Mouse (Mus musculus) ES-Bruce4 (cell line): ENCODE measurements around the gene Me1.

Experiments used
- CTCF ChIP-seq: IDR thresholded peaks from one replicate; pipeline ENCODE4 v1.8.1; 2011; ENCODE audit warnings: low read depth, low read length
- POLR2A ChIP-seq: IDR thresholded peaks from one replicate; pipeline ENCODE4 v1.8.1; 2011; ENCODE audit warnings: low read length; ENCODE audit not compliant: insufficient read depth

DNA sequence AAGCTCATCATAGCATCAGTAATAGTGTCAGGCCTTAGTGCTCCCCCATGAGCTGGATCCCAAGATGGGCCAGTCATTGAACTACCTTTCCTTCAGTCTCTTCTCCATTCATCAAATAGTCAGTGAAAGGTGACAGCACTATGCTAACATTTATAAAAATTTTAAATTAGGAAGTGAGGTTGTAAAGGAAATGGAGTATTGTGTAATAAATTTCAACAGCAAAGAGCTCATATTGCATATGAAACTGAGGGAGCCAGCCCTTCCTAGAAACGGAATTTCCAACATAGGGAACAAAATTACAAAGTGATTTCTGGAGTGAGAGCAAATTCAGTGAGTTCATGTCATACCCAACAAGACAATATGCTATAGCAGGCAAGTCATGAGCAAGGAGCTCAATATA lies 151.2 kb downstream of the Me1 start:
- TF ChIP-seq CTCF (no peak), POLR2A (no peak)
